Mouse (Mus musculus): Measurements from ENCODE around the gene Rgs8. TPM values are rescaled to one million over a fixed set of nuclear protein-coding genes. Genes with fewer than 3 reads are reported as not detected.

The Rgs8 gene
- polyA plus RNA-seq, 1 experiment, result not detected

GRCm38 (mm10) chr1:153742374-153743155 lies 89.7 kb downstream of the Rgs8 start:
- peak; percentile 59 for DNase-seq (ENCODE audit: low spot score)

- DNase-seq (ENCODE audit: low spot score), result no peak
These were observed 93.4 kb downstream of the Rgs8 start for GRCm38 (mm10) chr1:153746119-153746670.

GRCm38 (mm10) chr1:153746728-153747127 lies 93.9 kb downstream of the Rgs8 start:
- DNase-seq (ENCODE audit: low spot score), result no peak

GRCm38 (mm10) chr1:153747861-153748530 lies 95.2 kb downstream of the Rgs8 start:
- DNase-seq (ENCODE audit: low spot score), result no peak

GRCm38 (mm10) chr1:153748549-153748948 lies 95.7 kb downstream of the Rgs8 start:
- no peak for DNase-seq (ENCODE audit: low spot score)

- no peak for DNase-seq (ENCODE audit: low spot score)
These were observed 96.5 kb downstream of the Rgs8 start, which contains the start of gene Rnasel for GRCm38 (mm10) chr1:153749211-153749801. Gene Rnasel, plus strand, starts transcription at chr1:153749426.

Other genes starting within 250 kb of the Rgs8 start
- gene Shcbp1l, start 227.9 kb upstream of the Rgs8 start, polyA plus RNA-seq (2012; rRNA removed), result 0.34 and 0.37 TPM in 2 replicates
- 46.6 and 51.1 TPM in 2 replicates for gene Dhx9, start 165.4 kb upstream of the Rgs8 start, polyA plus RNA-seq (2012; rRNA removed)
- 1.8 and 2.1 TPM in 2 replicates for gene Npl, start 103.0 kb upstream of the Rgs8 start, polyA plus RNA-seq (2012; rRNA removed)
- 2.4 and 2.5 TPM in 2 replicates for gene Rgs16, start 87.3 kb downstream of the Rgs8 start, polyA plus RNA-seq (2012; rRNA removed)
- gene Rnasel, start 96.4 kb downstream of the Rgs8 start, polyA plus RNA-seq (2012; rRNA removed), result 15.7 and 20.8 TPM in 2 replicates
- gene Rgsl1, start 191.1 kb downstream of the Rgs8 start, polyA plus RNA-seq (2012; rRNA removed), result 0.72 and 0.80 TPM in 2 replicates
- 0.03 TPM in 1 of 2 replicates, not detected in the other for gene Teddm1b, start 221.3 kb downstream of the Rgs8 start, polyA plus RNA-seq (2012; rRNA removed)
- gene Teddm1a, start 238.7 kb downstream of the Rgs8 start, polyA plus RNA-seq (2012; rRNA removed), result not detected in 2 replicates
- gene Glul, start 246.9 kb downstream of the Rgs8 start, polyA plus RNA-seq (2012; rRNA removed), result 244 and 313 TPM in 2 replicates
- 0.77 and 1.1 TPM in 2 replicates for gene Teddm2, start 247.2 kb downstream of the Rgs8 start, polyA plus RNA-seq (2012; rRNA removed)